9 mouse cellular contexts compared by ENCODE assay signal in the genomic region with DNA sequence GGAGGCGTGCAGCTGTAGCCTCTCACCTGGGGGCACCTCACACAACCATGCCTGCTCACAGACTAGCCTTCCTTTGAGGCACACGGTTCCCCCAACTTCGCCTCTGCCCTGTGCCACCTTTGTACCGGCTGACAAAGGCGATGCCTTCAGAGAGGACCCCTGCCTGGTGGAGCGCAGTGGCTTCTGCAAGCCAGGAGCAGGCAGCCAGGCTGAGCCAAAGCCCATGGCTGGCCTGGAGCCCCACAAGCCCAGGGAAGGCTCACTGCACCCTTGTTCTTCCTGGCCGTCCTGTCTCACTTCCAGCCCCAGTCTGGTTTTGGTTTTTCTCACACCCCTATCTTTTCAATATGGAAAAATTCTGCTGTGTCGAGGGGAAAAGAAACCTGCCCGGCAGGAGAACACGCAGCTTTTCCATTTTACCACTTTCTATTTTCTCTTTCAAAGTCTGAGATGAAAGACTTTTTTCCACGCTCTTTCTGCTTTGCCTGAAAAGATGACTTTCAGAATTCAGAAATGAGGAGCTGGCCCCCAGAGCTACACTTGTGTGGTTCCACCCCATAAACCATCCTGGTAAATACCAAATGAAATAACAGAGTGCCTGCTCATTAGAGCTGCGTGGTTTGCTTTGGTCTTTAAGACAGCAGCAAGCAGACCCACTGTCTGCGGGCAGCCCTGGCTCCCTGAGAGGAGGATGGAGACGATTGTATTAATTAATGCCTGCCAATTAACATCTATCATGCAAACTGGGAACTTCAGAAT. TPM values are rescaled to one million over a fixed set of nuclear protein-coding genes. Genes with fewer than 3 reads are reported as not detected.
DNase-seq lines count a peak whose midpoint lies in the region; ATAC-seq and TF ChIP-seq lines count a peak whose summit lies in the region.
"Had no signal": no experiment of that assay in that cellular context is flagged by ENCODE, and none has a peak within 500 bp of the region (broad histone marks: within the 10 kb centered on the region; RNA-seq: fewer than 3 reads in every experiment).

No protein-coding gene starts in this region.

- H3K4me2 ChIP-seq in intestine, embryonic 14.5 days (ENCODE audit: low read length) = peak overlapping the region; percentile 45; the same call in 1 of the 2 replicates
- H3K4me2 ChIP-seq in intestine, postnatal 0 days (replicated peaks; ENCODE audit: low read depth) = no peak overlapping the region
- no peak overlapping the region for H3K4me2 ChIP-seq in hindbrain, embryonic 11.5 days (replicated peaks; ENCODE audit: low read depth, low read length)
- no peak overlapping the region for H3K4me2 ChIP-seq in midbrain, embryonic 13.5 days (replicated peaks)

- no peak for TF ChIP-seq POLR2A in brain, embryonic 14.5 days (IDR thresholded peaks at IDR 0.05; ENCODE audit: borderline replicate concordance, extremely low read depth, insufficient read depth, insufficient read length, poor library complexity, severe bottlenecking)

- H3K4me3 ChIP-seq in intestine, embryonic 14.5 days (ENCODE audit: low read depth, low read length) = no peak overlapping the region
- no peak overlapping the region for H3K4me3 ChIP-seq in intestine, postnatal 0 days (ENCODE audit: low read depth, low read length)
- no peak overlapping the region for H3K4me3 ChIP-seq in hindbrain, embryonic 11.5 days (ENCODE audit: low read depth, low read length)
- H3K4me3 ChIP-seq in midbrain, embryonic 13.5 days (replicated peaks) = no peak overlapping the region
- H3K4me3 ChIP-seq: megakaryocyte, embryonic 14.5 days had no signal

- 71% methylated on average over 14 of the region's 14 CpGs for WGBS in intestine, embryonic 14.5 days
- WGBS in intestine, postnatal 0 days = 78% methylated on average over 14 of the region's 14 CpGs
- 69% methylated on average over 14 of the region's 14 CpGs for WGBS in hindbrain, embryonic 11.5 days
- WGBS in midbrain, embryonic 13.5 days = 42% methylated on average over 14 of the region's 14 CpGs

- no peaks in the 10 kb centered on the region for H3K27me3 ChIP-seq in intestine, embryonic 14.5 days (replicated peaks; ENCODE audit: control insufficient read depth, insufficient read depth, low read length)
- H3K27me3 ChIP-seq in intestine, postnatal 0 days (replicated peaks; ENCODE audit: control insufficient read depth, insufficient read depth, low read length) = no peaks in the 10 kb centered on the region
- H3K27me3 ChIP-seq in hindbrain, embryonic 11.5 days (ENCODE audit: control insufficient read depth, insufficient read depth, low read length) = no peaks in the 10 kb centered on the region
- no peaks in the 10 kb centered on the region for H3K27me3 ChIP-seq in midbrain, embryonic 13.5 days

- H3K36me3 ChIP-seq in intestine, embryonic 14.5 days (ENCODE audit: control insufficient read depth, insufficient read depth, low read length) = no peaks in the 10 kb centered on the region
- H3K36me3 ChIP-seq in intestine, postnatal 0 days (ENCODE audit: control insufficient read depth, insufficient read depth) = no peaks in the 10 kb centered on the region
- no peaks in the 10 kb centered on the region for H3K36me3 ChIP-seq in hindbrain, embryonic 11.5 days (ENCODE audit: control insufficient read depth, insufficient read depth, low read length)
- no peaks in the 10 kb centered on the region for H3K36me3 ChIP-seq in midbrain, embryonic 13.5 days

- H3K27ac ChIP-seq in intestine, embryonic 14.5 days (ENCODE audit: low read depth) = peak overlapping the region; percentile 87; the same call in 1 of the 2 replicates
- no peak overlapping the region for H3K27ac ChIP-seq in intestine, postnatal 0 days (ENCODE audit: low read depth, low read length)
- no peak overlapping the region for H3K27ac ChIP-seq in hindbrain, embryonic 11.5 days (ENCODE audit: low read depth, low read length)
- H3K27ac ChIP-seq in midbrain, embryonic 13.5 days = peak overlapping the region; percentile 31; the same call in 1 of the 2 replicates

- no peaks in the 10 kb centered on the region for H3K9me3 ChIP-seq in intestine, embryonic 14.5 days (ENCODE audit: control insufficient read depth, low read length)
- H3K9me3 ChIP-seq in intestine, postnatal 0 days (ENCODE audit: control insufficient read depth) = no peaks in the 10 kb centered on the region
- H3K9me3 ChIP-seq in hindbrain, embryonic 11.5 days (ENCODE audit: control insufficient read depth, low read length) = no peaks in the 10 kb centered on the region
- H3K9me3 ChIP-seq in midbrain, embryonic 13.5 days = no peaks in the 10 kb centered on the region
- H3K9me3 ChIP-seq: megakaryocyte, embryonic 14.5 days had no signal

- H3K9ac ChIP-seq in intestine, embryonic 14.5 days (ENCODE audit: low read length) = no peak overlapping the region
- H3K9ac ChIP-seq in intestine, postnatal 0 days (ENCODE audit: low read depth, low read length) = no peak overlapping the region
- 0 out of 2 replicates have a peak overlapping the region, but pooled peaks have one; percentile 11 for H3K9ac ChIP-seq in hindbrain, embryonic 11.5 days (ENCODE audit: low read depth, low read length)
- no peak overlapping the region for H3K9ac ChIP-seq in midbrain, embryonic 13.5 days (replicated peaks)

- no peak for TF ChIP-seq CTCF in intestine, postnatal 0 days (IDR thresholded peaks at IDR 0.05; ENCODE audit: low read depth)
- no peak for TF ChIP-seq CTCF in brain, embryonic 14.5 days (IDR thresholded peaks at IDR 0.05; ENCODE audit: borderline replicate concordance, extremely low read depth, insufficient read depth, insufficient read length)

- DNase-seq in intestine, embryonic 14.5 days (ENCODE audit: low spot score) = no peak
- peak; percentile 37 for DNase-seq in brain, embryonic 14.5 days (ENCODE audit: low read depth)
- no peak for DNase-seq in hindbrain, embryonic 11.5 days (ENCODE audit: low spot score)
- no peak for DNase-seq in adrenal gland, postnatal 25 days
- DNase-seq in c-Kit-positive CD71-positive TER-119-positive erythroid progenitor cells, embryonic 14.5 days (ENCODE audit: low spot score) = no peak
- DNase-seq in urinary bladder, adult 18-20 months (ENCODE audit: low spot score in 2 of 2) = no peak

- ATAC-seq in intestine, embryonic 14.5 days (replicated peaks; ENCODE audit: low FRiP score, low TSS enrichment, low read depth) = no peak
- no peak for ATAC-seq in intestine, postnatal 0 days
- no peak for ATAC-seq in hindbrain, embryonic 11.5 days (ENCODE audit: low FRiP score)
- no peak for ATAC-seq in midbrain, embryonic 13.5 days

- H3K4me1 ChIP-seq in intestine, embryonic 14.5 days (replicated peaks; ENCODE audit: control insufficient read depth, insufficient read depth, low read length) = peaks cover 41% of the 10 kb centered on the region
- 0 out of 2 replicates have a peak, but pooled peaks cover 7% of the 10 kb centered on the region for H3K4me1 ChIP-seq in intestine, postnatal 0 days (replicated peaks; ENCODE audit: control insufficient read depth, insufficient read depth, low read length)
- H3K4me1 ChIP-seq in hindbrain, embryonic 11.5 days (replicated peaks; ENCODE audit: control insufficient read depth, insufficient read depth, low read length) = peaks cover 8% of the 10 kb centered on the region
- peaks cover 36% of the 10 kb centered on the region for H3K4me1 ChIP-seq in midbrain, embryonic 13.5 days (replicated peaks)

RNA-seq across cellular contexts. Expression of gene Angptl2, which starts 36.5 kb away (rescaled TPM):
- 38.7 and 41.0 TPM in 2 replicates for polyA plus RNA-seq in intestine, embryonic 14.5 days (2014; fragmentation: Nextera tagmentation; extraction: Ambion mirVana)
- polyA plus RNA-seq in intestine, postnatal 0 days (2015; fragmentation: Nextera tagmentation; extraction: Ambion mirVana) = 24.2 and 25.5 TPM in 2 replicates
- 12.4 and 17.2 TPM in 2 replicates for polyA plus RNA-seq in brain, embryonic 14.5 days (2012; rRNA removed)
- 19.9 and 21.3 TPM in 2 replicates for polyA plus RNA-seq in hindbrain, embryonic 11.5 days (2014; fragmentation: Nextera tagmentation; extraction: Ambion mirVana)
- polyA plus RNA-seq in midbrain, embryonic 13.5 days (2015; fragmentation: Nextera tagmentation; extraction: Ambion mirVana) = 14.8 and 15.5 TPM in 2 replicates
- 21.2 and 23.6 TPM in 2 replicates for total RNA-seq in adrenal gland, postnatal 25 days (2021)

RNA-seq across cellular contexts. Expression of gene Garnl3, which starts 47.9 kb away (rescaled TPM):
- polyA plus RNA-seq in intestine, embryonic 14.5 days (2014; fragmentation: Nextera tagmentation; extraction: Ambion mirVana) = 17.2 and 18.6 TPM in 2 replicates
- polyA plus RNA-seq in intestine, postnatal 0 days (2015; fragmentation: Nextera tagmentation; extraction: Ambion mirVana) = 5.9 and 6.3 TPM in 2 replicates
- polyA plus RNA-seq in brain, embryonic 14.5 days (2012; rRNA removed) = 27.7 and 42.1 TPM in 2 replicates
- polyA plus RNA-seq in hindbrain, embryonic 11.5 days (2014; fragmentation: Nextera tagmentation; extraction: Ambion mirVana) = 14.3 and 18.5 TPM in 2 replicates
- 22.9 and 24.2 TPM in 2 replicates for polyA plus RNA-seq in midbrain, embryonic 13.5 days (2015; fragmentation: Nextera tagmentation; extraction: Ambion mirVana)
- 17.3 and 19.2 TPM in 2 replicates for total RNA-seq in adrenal gland, postnatal 25 days (2021)

Comparison
In these comparisons a context has a peak if more than half of its experiments do, and no peak if none do; other contexts are left out.
1. H3K27ac ChIP-seq: peak in intestine, embryonic 14.5 days (single experiment) and midbrain, embryonic 13.5 days (single experiment); none in intestine, postnatal 0 days (single experiment) and hindbrain, embryonic 11.5 days (single experiment).